Mouse (Mus musculus): Measurements from ENCODE around the gene Kdm4c. TPM values are rescaled to one million over a fixed set of nuclear protein-coding genes. Genes with fewer than 3 reads are reported as not detected.
"Not testable (repeated sequence)": the region's sequence is repeated elsewhere in the genome, so short reads cannot be mapped to it uniquely, and the experiment has no call there.

Kdm4c gene
- total RNA-seq (2014; rRNA removed): 13.8 and 14.8 TPM in 2 replicates
- polyA plus RNA-seq (2015; fragmentation: Nextera tagmentation; extraction: Ambion mirVana): 8.2 and 9.5 TPM in 2 replicates

DNA sequence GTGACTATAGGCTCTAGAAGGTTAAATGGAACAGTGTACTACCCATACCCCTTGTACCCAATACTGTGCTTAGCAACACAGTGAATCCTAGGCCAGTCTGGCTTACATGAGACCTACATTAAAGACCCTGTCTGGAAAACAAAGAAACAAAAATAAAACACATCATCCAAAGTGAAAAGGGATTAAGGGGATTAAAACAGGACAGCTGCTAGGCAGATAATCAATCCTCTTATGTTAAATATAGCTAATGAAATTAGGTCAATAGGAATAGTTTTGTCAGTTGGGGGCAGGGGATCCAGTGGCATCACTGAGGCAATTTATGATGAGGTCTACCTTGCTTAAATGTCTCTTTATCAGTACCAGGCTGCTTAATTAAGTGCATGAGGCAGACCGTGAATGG is at the start of gene Kdm4c:
Kdm4c (plus strand) TSS at position 322 of the 400 bp plus-strand sequence.
- no peaks in the 10 kb centered on the region for H3K36me3 ChIP-seq (ENCODE audit: insufficient read depth, low read length)
- 69% methylated on average over 1 of the region's 1 CpGs for WGBS
- no peak within 1 kb of the TSS for H3K4me2 ChIP-seq (ENCODE audit: low read depth, low read length)
- no peak for TF ChIP-seq CTCF (IDR thresholded peaks at IDR 0.05; ENCODE audit: low read depth)
- no peaks in the 10 kb centered on the region for H3K27me3 ChIP-seq (ENCODE audit: insufficient read depth, low read length)
- H3K4me3 ChIP-seq (ENCODE audit: low read length): no peak within 1 kb of the TSS
- DNase-seq (ENCODE audit: low spot score) (no peak), ATAC-seq (no peak)
- H3K9me3 ChIP-seq (ENCODE audit: low read length): no peaks in the 10 kb centered on the region
- no peaks in the 10 kb centered on the region for H3K4me1 ChIP-seq (ENCODE audit: insufficient read depth, low read length)
- H3K9ac ChIP-seq (replicated peaks; ENCODE audit: low read length): no peak within 1 kb of the TSS
- H3K27ac ChIP-seq: no peak within 1 kb of the TSS

DNA sequence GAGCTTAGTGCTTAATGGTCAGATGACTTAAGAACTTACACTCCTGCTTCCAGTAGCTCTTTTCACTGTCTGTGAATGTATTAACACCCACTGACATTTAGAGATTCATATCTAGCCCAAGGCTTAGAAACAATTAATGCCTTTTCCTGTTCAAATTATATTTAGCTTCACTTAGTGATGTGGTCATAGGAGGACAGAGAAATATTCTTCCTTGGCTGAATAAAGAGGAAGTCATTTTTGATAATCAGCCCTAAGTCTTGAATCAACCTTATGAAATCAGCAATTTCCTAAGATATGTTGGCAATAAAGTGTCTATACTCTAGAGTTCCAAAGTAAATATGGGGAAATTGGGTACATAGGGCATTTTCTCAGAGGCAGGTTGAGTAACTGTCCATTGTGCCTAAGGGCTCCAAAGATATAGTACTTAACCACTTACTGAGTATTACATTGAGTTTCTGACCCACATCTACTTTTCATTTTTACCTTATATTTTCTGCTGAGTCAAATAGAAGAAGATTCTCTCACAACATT is 41.0 kb upstream of the Kdm4c start:
- Histone ChIP-seq H3K4me2 (ENCODE audit: low read depth, low read length) (no peak overlapping the region), H3K4me3 (ENCODE audit: low read length) (no peak overlapping the region), H3K9me3 (ENCODE audit: low read length) (no peaks in the 10 kb centered on the region), H3K27ac (no peak overlapping the region), H3K36me3 (ENCODE audit: insufficient read depth, low read length) (no peaks in the 10 kb centered on the region), H3K9ac (replicated peaks; ENCODE audit: low read length) (no peak overlapping the region), H3K27me3 (ENCODE audit: insufficient read depth, low read length) (no peaks in the 10 kb centered on the region), H3K4me1 (ENCODE audit: insufficient read depth, low read length) (no peaks in the 10 kb centered on the region)
- no peak for DNase-seq (ENCODE audit: low spot score)
- TF ChIP-seq CTCF (IDR thresholded peaks at IDR 0.05; ENCODE audit: low read depth): no peak
- ATAC-seq: no peak

GRCm38 (mm10) chr4:74221780-74222179 is 20.5 kb upstream of the Kdm4c start:
- not testable (repeated sequence) for H3K4me3 ChIP-seq (ENCODE audit: low read length); H3K9me3 ChIP-seq (ENCODE audit: low read length); DNase-seq (ENCODE audit: low spot score); H3K27ac ChIP-seq; H3K9ac ChIP-seq (replicated peaks; ENCODE audit: low read length); H3K27me3 ChIP-seq (ENCODE audit: insufficient read depth, low read length); H3K4me2 ChIP-seq (ENCODE audit: low read depth, low read length); H3K4me1 ChIP-seq (ENCODE audit: insufficient read depth, low read length); H3K36me3 ChIP-seq (ENCODE audit: insufficient read depth, low read length)
- ATAC-seq: peak; percentile 15; the same call in 1 of the 2 replicates
- 97% methylated on average over 1 of the region's 1 CpGs for WGBS

DNA sequence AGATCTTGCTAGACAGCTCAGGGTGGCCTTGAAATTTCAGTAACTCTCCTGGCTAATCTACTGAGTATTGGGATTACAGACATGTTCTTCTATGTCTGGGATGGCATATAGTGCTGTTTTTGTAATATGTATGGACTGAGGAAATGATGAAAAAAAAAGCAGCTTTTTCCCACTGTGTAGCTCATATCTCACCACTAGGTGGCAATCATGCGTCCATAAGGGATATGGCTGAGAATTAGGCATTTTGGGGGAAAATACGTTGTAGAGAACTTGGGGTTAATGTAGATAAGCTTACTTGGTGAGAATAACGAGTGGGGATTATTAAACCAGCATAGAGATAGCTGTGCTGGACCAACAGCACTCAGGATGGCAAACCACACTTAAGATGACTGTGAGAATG is 19.9 kb upstream of the Kdm4c start:
- no peaks in the 10 kb centered on the region for H3K9me3 ChIP-seq (ENCODE audit: low read length)
- H3K36me3 ChIP-seq (ENCODE audit: insufficient read depth, low read length): no peaks in the 10 kb centered on the region
- no peak overlapping the region for H3K4me3 ChIP-seq (ENCODE audit: low read length)
- no peaks in the 10 kb centered on the region for H3K4me1 ChIP-seq (ENCODE audit: insufficient read depth, low read length)
- ATAC-seq (no peak), DNase-seq (ENCODE audit: low spot score) (peak; percentile 62)
- H3K27ac ChIP-seq: no peak overlapping the region
- WGBS: 40% methylated on average over 3 of the region's 3 CpGs
- no peak overlapping the region for H3K4me2 ChIP-seq (ENCODE audit: low read depth, low read length)
- no peak overlapping the region for H3K9ac ChIP-seq (replicated peaks; ENCODE audit: low read length)
- no peaks in the 10 kb centered on the region for H3K27me3 ChIP-seq (ENCODE audit: insufficient read depth, low read length)
- TF ChIP-seq CTCF (IDR thresholded peaks at IDR 0.05; ENCODE audit: low read depth): peak; percentile 74

GRCm38 (mm10) chr4:74224210-74224609 is 18.1 kb upstream of the Kdm4c start:
- H3K27ac ChIP-seq: no peak overlapping the region
- H3K9me3 ChIP-seq (ENCODE audit: low read length): no peaks in the 10 kb centered on the region
- H3K4me2 ChIP-seq (ENCODE audit: low read depth, low read length): no peak overlapping the region
- TF ChIP-seq CTCF (IDR thresholded peaks at IDR 0.05; ENCODE audit: low read depth): peak; percentile 45
- H3K4me1 ChIP-seq (ENCODE audit: insufficient read depth, low read length): no peaks in the 10 kb centered on the region
- peak; percentile 37 for DNase-seq (ENCODE audit: low spot score)
- 67% methylated on average over 2 of the region's 2 CpGs for WGBS
- no peak overlapping the region for H3K9ac ChIP-seq (replicated peaks; ENCODE audit: low read length)
- H3K4me3 ChIP-seq (ENCODE audit: low read length): no peak overlapping the region
- no peaks in the 10 kb centered on the region for H3K36me3 ChIP-seq (ENCODE audit: insufficient read depth, low read length)
- no peak for ATAC-seq
- no peaks in the 10 kb centered on the region for H3K27me3 ChIP-seq (ENCODE audit: insufficient read depth, low read length)

DNA sequence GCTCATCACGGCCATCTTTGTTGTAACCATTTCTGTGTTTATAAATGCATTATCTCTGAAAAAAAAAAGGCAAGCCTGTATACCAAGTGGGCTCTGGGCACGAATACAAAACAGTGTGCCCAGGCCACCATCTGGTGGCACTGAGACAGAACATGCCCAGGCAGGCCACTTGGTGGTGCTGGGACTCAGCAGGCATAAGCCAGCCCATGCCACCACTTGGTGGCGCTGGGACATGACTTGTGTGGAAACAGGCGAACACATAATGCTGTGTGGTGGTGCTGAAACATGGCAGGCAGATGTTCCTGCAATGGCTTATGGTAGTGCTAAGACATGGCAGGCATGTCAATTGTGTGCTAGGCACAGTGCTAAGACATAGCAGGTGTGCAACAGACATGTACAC is 11.3 kb upstream of the Kdm4c start:
- Histone ChIP-seq H3K36me3 (ENCODE audit: insufficient read depth, low read length) (no peaks in the 10 kb centered on the region), H3K4me3 (ENCODE audit: low read length) (no peak overlapping the region), H3K27me3 (ENCODE audit: insufficient read depth, low read length) (no peaks in the 10 kb centered on the region), H3K4me2 (ENCODE audit: low read depth, low read length) (no peak overlapping the region), H3K9ac (replicated peaks; ENCODE audit: low read length) (no peak overlapping the region), H3K9me3 (ENCODE audit: low read length) (no peaks in the 10 kb centered on the region), H3K4me1 (ENCODE audit: insufficient read depth, low read length) (no peaks in the 10 kb centered on the region), H3K27ac (no peak overlapping the region)
- WGBS: 70% methylated on average over 4 of the region's 4 CpGs
- DNase-seq (ENCODE audit: low spot score) (peak; percentile 42), ATAC-seq (peak; percentile 58)
- peak; percentile 56 for TF ChIP-seq CTCF (IDR thresholded peaks at IDR 0.05; ENCODE audit: low read depth)

DNA sequence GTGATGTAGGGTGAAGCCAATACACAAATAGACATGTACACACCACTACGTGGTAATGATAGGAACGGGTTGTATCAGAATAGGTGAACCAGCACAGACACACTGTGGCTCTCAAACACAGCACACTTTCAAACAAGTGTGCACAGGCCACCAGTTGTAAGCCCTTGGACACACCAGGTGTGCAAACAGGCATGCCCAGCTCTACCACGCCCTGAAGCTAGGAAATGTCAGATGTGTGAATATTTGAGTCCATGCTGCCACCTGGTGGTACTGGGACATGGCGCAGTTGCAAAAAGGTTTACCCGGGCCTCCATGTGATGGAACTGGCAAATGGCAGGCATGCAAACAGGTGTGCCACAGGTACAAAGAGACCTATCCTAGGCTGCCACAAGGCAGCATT is 10.9 kb upstream of the Kdm4c start:
- peak; percentile 72 for DNase-seq (ENCODE audit: low spot score)
- ATAC-seq: peak; percentile 61
- Histone ChIP-seq H3K27ac (no peak overlapping the region), H3K4me2 (ENCODE audit: low read depth, low read length) (no peak overlapping the region), H3K36me3 (ENCODE audit: insufficient read depth, low read length) (no peaks in the 10 kb centered on the region), H3K4me3 (ENCODE audit: low read length) (no peak overlapping the region), H3K4me1 (ENCODE audit: insufficient read depth, low read length) (no peaks in the 10 kb centered on the region), H3K9me3 (ENCODE audit: low read length) (no peaks in the 10 kb centered on the region), H3K27me3 (ENCODE audit: insufficient read depth, low read length) (no peaks in the 10 kb centered on the region), H3K9ac (replicated peaks; ENCODE audit: low read length) (no peak overlapping the region)
- 74% methylated on average over 5 of the region's 5 CpGs for whole genome bisulfite sequencing
- TF ChIP-seq CTCF (IDR thresholded peaks at IDR 0.05; ENCODE audit: low read depth): peak; percentile 77

Data from hindbrain, postnatal 0 days (tissue).